Mouse (Mus musculus): ENCODE results near the gene Bcr. TPM values are rescaled to one million over a fixed set of nuclear protein-coding genes. Genes with fewer than 3 reads are reported as not detected.

Gene Bcr
- polyA plus RNA-seq, 1 experiment from 2014 or later, result 15.7 TPM

DNA sequence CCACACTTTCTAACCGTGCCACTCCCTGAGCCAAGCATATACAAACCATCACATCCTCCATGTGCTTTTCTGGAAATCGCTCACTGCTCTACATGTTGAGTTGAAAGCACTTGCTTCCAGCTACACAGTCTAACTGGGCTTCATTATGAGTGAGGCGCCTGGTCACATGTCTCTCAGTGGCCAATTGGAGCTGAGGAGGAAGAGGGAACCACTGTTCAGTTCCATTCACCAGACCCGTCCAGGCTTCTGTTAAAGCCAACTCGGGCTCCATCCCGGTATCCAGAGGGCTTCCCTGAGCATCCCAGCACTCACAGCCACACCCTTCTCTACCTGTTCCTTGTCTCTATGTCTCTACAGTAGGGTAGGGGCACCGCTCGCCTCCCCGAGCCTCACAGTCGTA lies 86.2 kb downstream of the Bcr start:
- 88% methylated on average over 10 of the region's 10 CpGs for WGBS
- no peak for ATAC-seq (replicated peaks)
- Histone ChIP-seq H3K9ac (replicated peaks) (no peak overlapping the region), H3K27me3 (no peaks in the 10 kb centered on the region), H3K4me1 (0 out of 2 replicates have a peak, but pooled peaks cover 4% of the 10 kb centered on the region), H3K4me2 (replicated peaks) (no peak overlapping the region), H3K4me3 (no peak overlapping the region), H3K9me3 (no peaks in the 10 kb centered on the region), H3K36me3 (peaks cover 55% of the 10 kb centered on the region), H3K27ac (replicated peaks) (no peak overlapping the region)

- no peak overlapping the region for H3K4me2 ChIP-seq (replicated peaks)
- H3K9ac ChIP-seq (replicated peaks), result no peak overlapping the region
- H3K36me3 ChIP-seq, result peaks cover 49% of the 10 kb centered on the region
- H3K4me3 ChIP-seq, result no peak overlapping the region
- H3K9me3 ChIP-seq, result no peaks in the 10 kb centered on the region
- no peak for ATAC-seq (replicated peaks)
- no peaks in the 10 kb centered on the region for H3K27me3 ChIP-seq
- no peak overlapping the region for H3K27ac ChIP-seq (replicated peaks)
- 34% methylated on average over 6 of the region's 6 CpGs for WGBS
- H3K4me1 ChIP-seq, result 0 out of 2 replicates have a peak, but pooled peaks cover 4% of the 10 kb centered on the region
Observed at GRCm38 (mm10) chr10:75148295-75148694, 87.9 kb downstream of the Bcr start.

GRCm38 (mm10) chr10:75150361-75150760 lies 90.0 kb downstream of the Bcr start:
- WGBS, result 86% methylated on average over 5 of the region's 5 CpGs
- Histone ChIP-seq H3K9ac (replicated peaks) (no peak overlapping the region), H3K27ac (replicated peaks) (no peak overlapping the region), H3K4me1 (0 out of 2 replicates have a peak, but pooled peaks cover 4% of the 10 kb centered on the region), H3K36me3 (peaks cover 50% of the 10 kb centered on the region), H3K27me3 (no peaks in the 10 kb centered on the region), H3K4me2 (replicated peaks) (no peak overlapping the region), H3K4me3 (no peak overlapping the region), H3K9me3 (no peaks in the 10 kb centered on the region)
- ATAC-seq (replicated peaks), result no peak

- Histone ChIP-seq H3K4me2 (replicated peaks) (no peak overlapping the region), H3K9me3 (no peaks in the 10 kb centered on the region), H3K4me3 (no peak overlapping the region), H3K27me3 (no peaks in the 10 kb centered on the region), H3K4me1 (0 out of 2 replicates have a peak, but pooled peaks cover 4% of the 10 kb centered on the region), H3K36me3 (peaks cover 50% of the 10 kb centered on the region), H3K9ac (replicated peaks) (no peak overlapping the region), H3K27ac (replicated peaks) (no peak overlapping the region)
- ATAC-seq (replicated peaks), result peak; percentile 75
Observed at GRCm38 (mm10) chr10:75151311-75151710, 90.9 kb downstream of the Bcr start.

GRCm38 (mm10) chr10:75156835-75157234 lies 96.4 kb downstream of the Bcr start:
- 83% methylated on average over 6 of the region's 6 CpGs for WGBS
- ATAC-seq (replicated peaks), result no peak
- Histone ChIP-seq H3K27ac (replicated peaks) (no peak overlapping the region), H3K4me3 (no peak overlapping the region), H3K9me3 (no peaks in the 10 kb centered on the region), H3K4me2 (replicated peaks) (no peak overlapping the region), H3K9ac (replicated peaks) (no peak overlapping the region), H3K4me1 (no peaks in the 10 kb centered on the region), H3K27me3 (no peaks in the 10 kb centered on the region), H3K36me3 (peaks cover 57% of the 10 kb centered on the region)

GRCm38 (mm10) chr10:75157713-75158112 lies 97.3 kb downstream of the Bcr start:
- H3K27me3 ChIP-seq, result no peaks in the 10 kb centered on the region
- no peak overlapping the region for H3K4me3 ChIP-seq
- H3K27ac ChIP-seq (replicated peaks), result no peak overlapping the region
- ATAC-seq (replicated peaks), result no peak
- no peaks in the 10 kb centered on the region for H3K9me3 ChIP-seq
- H3K9ac ChIP-seq (replicated peaks), result no peak overlapping the region
- WGBS, result 90% methylated on average over 8 of the region's 8 CpGs
- no peaks in the 10 kb centered on the region for H3K4me1 ChIP-seq
- H3K4me2 ChIP-seq (replicated peaks), result no peak overlapping the region
- H3K36me3 ChIP-seq, result peaks cover 63% of the 10 kb centered on the region

DNA sequence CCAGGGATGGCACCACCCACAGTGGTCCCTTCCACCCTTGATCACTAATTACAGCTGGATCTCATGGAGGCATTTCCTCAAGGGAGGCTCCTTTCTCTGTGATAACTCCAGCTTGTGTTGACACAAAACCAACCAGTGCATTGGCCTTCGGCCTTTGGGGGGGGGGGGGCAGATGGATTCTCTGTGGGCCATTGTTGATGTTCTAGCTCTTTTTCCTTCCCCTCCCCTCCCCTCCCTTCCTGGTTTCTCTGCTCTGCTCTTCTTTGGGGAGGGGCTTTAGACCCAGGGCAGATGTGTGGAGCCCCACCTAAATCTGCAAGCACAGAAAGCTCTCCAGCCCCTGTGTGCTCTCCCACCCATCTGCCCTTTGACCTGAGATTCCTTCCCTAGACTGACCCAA lies 98.0 kb downstream of the Bcr start:
- no peak for ATAC-seq (replicated peaks)
- Histone ChIP-seq H3K4me2 (replicated peaks) (no peak overlapping the region), H3K9me3 (no peaks in the 10 kb centered on the region), H3K36me3 (peaks cover 66% of the 10 kb centered on the region), H3K27ac (replicated peaks) (no peak overlapping the region), H3K4me3 (no peak overlapping the region), H3K4me1 (no peaks in the 10 kb centered on the region), H3K27me3 (no peaks in the 10 kb centered on the region), H3K9ac (replicated peaks) (no peak overlapping the region)
- 80% methylated on average over 1 of the region's 1 CpGs for WGBS

GRCm38 (mm10) chr10:75160171-75160900 lies 99.9 kb downstream of the Bcr start:
- ATAC-seq (replicated peaks), result no peak
- WGBS, result 69% methylated on average over 10 of the region's 10 CpGs

GRCm38 (mm10) chr10:75165825-75166481 lies 105.6 kb downstream of the Bcr start:
- Histone ChIP-seq H3K36me3 (peaks cover 62% of the 10 kb centered on the region), H3K9me3 (no peaks in the 10 kb centered on the region), H3K4me1 (no peaks in the 10 kb centered on the region), H3K9ac (replicated peaks) (no peak overlapping the region), H3K27ac (replicated peaks) (no peak overlapping the region), H3K27me3 (no peaks in the 10 kb centered on the region), H3K4me3 (no peak overlapping the region), H3K4me2 (replicated peaks) (no peak overlapping the region)
- no peak for ATAC-seq (replicated peaks)
- 78% methylated on average over 10 of the region's 10 CpGs for WGBS

More at GRCm38 (mm10) chr10:75160171-75160900, 99.9 kb downstream of the Bcr start:
- no peaks in the 10 kb centered on the region for H3K4me1 ChIP-seq
- no peaks in the 10 kb centered on the region for H3K27me3 ChIP-seq
- no peak overlapping the region for H3K4me3 ChIP-seq
- peaks cover 66% of the 10 kb centered on the region for H3K36me3 ChIP-seq
- no peak overlapping the region for H3K9ac ChIP-seq (replicated peaks)
- no peak overlapping the region for H3K4me2 ChIP-seq (replicated peaks)
- no peaks in the 10 kb centered on the region for H3K9me3 ChIP-seq
- H3K27ac ChIP-seq (replicated peaks), result no peak overlapping the region

DNA sequence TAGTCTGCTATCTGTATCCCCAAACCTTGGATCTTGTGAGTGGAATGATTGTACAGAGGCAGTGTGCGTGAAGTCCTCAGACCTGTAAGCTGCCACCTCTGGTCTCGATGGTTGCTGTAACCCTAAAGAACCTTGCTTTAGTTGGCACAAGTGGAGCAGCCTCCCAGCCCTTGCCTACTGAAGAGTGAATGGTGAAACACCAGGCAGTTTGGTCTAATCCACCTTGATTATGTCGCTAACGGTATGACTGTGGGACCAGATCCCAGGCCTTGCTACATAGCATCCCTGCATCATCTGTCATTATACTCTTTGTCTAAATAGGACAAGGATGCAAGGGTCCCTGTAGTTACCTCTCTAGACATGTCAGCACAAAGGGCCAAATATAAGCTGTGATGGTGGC lies 106.2 kb downstream of the Bcr start:
- H3K4me3 ChIP-seq, result no peak overlapping the region
- 90% methylated on average over 4 of the region's 4 CpGs for WGBS
- no peaks in the 10 kb centered on the region for H3K9me3 ChIP-seq
- no peaks in the 10 kb centered on the region for H3K4me1 ChIP-seq
- H3K27me3 ChIP-seq, result no peaks in the 10 kb centered on the region
- no peak overlapping the region for H3K27ac ChIP-seq (replicated peaks)
- H3K36me3 ChIP-seq, result peaks cover 65% of the 10 kb centered on the region
- H3K9ac ChIP-seq (replicated peaks), result no peak overlapping the region
- H3K4me2 ChIP-seq (replicated peaks), result no peak overlapping the region
- no peak for ATAC-seq (replicated peaks)

DNA sequence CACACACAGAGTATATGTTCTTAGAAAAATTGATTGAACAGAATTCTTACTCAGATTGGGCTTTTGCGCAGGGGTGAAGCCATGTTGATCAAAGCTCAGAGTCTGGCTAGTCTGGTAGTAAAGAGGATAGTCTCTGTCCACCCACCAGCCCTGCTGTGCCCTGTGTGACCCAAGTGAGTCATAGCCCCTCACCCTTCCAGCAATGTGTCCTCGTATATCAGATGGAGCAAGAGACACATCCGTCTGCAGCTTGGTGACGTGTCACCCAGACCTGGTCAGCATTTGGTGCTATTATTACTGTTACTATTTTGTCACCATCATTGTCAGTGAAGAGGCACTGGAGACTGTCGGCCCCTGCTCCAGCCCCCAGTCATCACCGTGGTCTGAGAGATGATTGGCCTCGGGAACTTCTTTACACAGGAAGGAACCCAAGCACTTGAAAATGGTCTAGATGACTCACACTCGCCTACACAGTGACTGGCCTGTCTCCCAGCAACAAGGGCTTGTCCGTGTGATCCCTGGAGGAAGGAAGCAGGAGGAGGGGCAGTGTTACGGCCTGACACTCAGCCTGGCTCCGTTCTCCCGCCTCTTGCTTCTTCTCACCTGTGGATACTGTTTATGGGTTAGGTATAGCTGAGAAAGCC lies 109.9 kb downstream of the Bcr start:
- Histone ChIP-seq H3K4me2 (replicated peaks) (no peak overlapping the region), H3K27ac (replicated peaks) (no peak overlapping the region), H3K9me3 (no peaks in the 10 kb centered on the region), H3K4me3 (no peak overlapping the region), H3K9ac (replicated peaks) (no peak overlapping the region), H3K36me3 (peaks cover 45% of the 10 kb centered on the region), H3K27me3 (no peaks in the 10 kb centered on the region), H3K4me1 (no peaks in the 10 kb centered on the region)
- 93% methylated on average over 12 of the region's 12 CpGs for WGBS
- no peak for ATAC-seq (replicated peaks)

- Histone ChIP-seq H3K27me3 (no peaks in the 10 kb centered on the region), H3K4me3 (no peak overlapping the region), H3K9ac (replicated peaks) (no peak overlapping the region), H3K27ac (replicated peaks) (no peak overlapping the region), H3K4me2 (replicated peaks) (no peak overlapping the region), H3K4me1 (no peaks in the 10 kb centered on the region), H3K36me3 (peaks cover 55% of the 10 kb centered on the region), H3K9me3 (no peaks in the 10 kb centered on the region)
- 76% methylated on average over 8 of the region's 8 CpGs for WGBS
- no peak for ATAC-seq (replicated peaks)
Observed at GRCm38 (mm10) chr10:75173056-75173455, 112.7 kb downstream of the Bcr start.

Measured in forebrain, embryonic 15.5 days (tissue).